Mouse (Mus musculus): ENCODE measurements around the gene Pla1a. TPM values are rescaled to one million over a fixed set of nuclear protein-coding genes. Genes with fewer than 3 reads are reported as not detected.

Pla1a gene
- total RNA-seq, 2 experiments from 2014 or later, result 0.36 to 0.38 TPM

- intact Hi-C loops (cut with DNase I), result no loop called here
- DNase-seq, result no peak
Observed at GRCm38 (mm10) chr16:38392126-38392894, 40.6 kb downstream of the Pla1a start.

GRCm38 (mm10) chr16:38390322-38390721 is 42.6 kb downstream of the Pla1a start:
- intact Hi-C loops (cut with DNase I), result no loop called here
- DNase-seq, result no peak

- intact Hi-C loops (cut with DNase I), result no loop called here
- DNase-seq, result no peak
Observed at GRCm38 (mm10) chr16:38389284-38389893, 43.6 kb downstream of the Pla1a start.

GRCm38 (mm10) chr16:38388757-38389156 is 44.2 kb downstream of the Pla1a start:
- DNase-seq, result no peak
- intact Hi-C loops (cut with DNase I), result no loop called here

GRCm38 (mm10) chr16:38387389-38387788 is 45.6 kb downstream of the Pla1a start:
- DNase-seq, result no peak
- intact Hi-C loops (cut with DNase I), result no loop called here

GRCm38 (mm10) chr16:38385700-38386099 is 47.2 kb downstream of the Pla1a start:
- intact Hi-C loops (cut with DNase I), result no loop called here
- DNase-seq, result no peak

GRCm38 (mm10) chr16:38385184-38385634 is 47.7 kb downstream of the Pla1a start:
- no peak for DNase-seq
- intact Hi-C loops (cut with DNase I), result no loop called here

GRCm38 (mm10) chr16:38383683-38384082 is 49.3 kb downstream of the Pla1a start:
- intact Hi-C loops (cut with DNase I), result no loop called here
- DNase-seq, result no peak

- DNase-seq, result no peak
- intact Hi-C loops (cut with DNase I), result no loop called here
Observed at GRCm38 (mm10) chr16:38379926-38380325, 53.0 kb downstream of the Pla1a start.

- no peak for DNase-seq
- intact Hi-C loops (cut with DNase I), result no loop called here
Observed at GRCm38 (mm10) chr16:38379493-38379892, 53.5 kb downstream of the Pla1a start.

GRCm38 (mm10) chr16:38379088-38379487 is 53.9 kb downstream of the Pla1a start:
- intact Hi-C loops (cut with DNase I), result no loop called here
- DNase-seq, result no peak

GRCm38 (mm10) chr16:38378591-38378990 is 54.4 kb downstream of the Pla1a start:
- no peak for DNase-seq
- intact Hi-C loops (cut with DNase I), result no loop called here

GRCm38 (mm10) chr16:38377546-38377945 is 55.4 kb downstream of the Pla1a start:
- no peak for DNase-seq
- intact Hi-C loops (cut with DNase I), result no loop called here

- intact Hi-C loops (cut with DNase I), result no loop called here
- no peak for DNase-seq
Observed at GRCm38 (mm10) chr16:38376841-38377249, 56.1 kb downstream of the Pla1a start.

- DNase-seq, result peak; percentile 58
- intact Hi-C loops (cut with DNase I), result no loop called here
Observed at GRCm38 (mm10) chr16:38376163-38376840, 56.6 kb downstream of the Pla1a start.

- intact Hi-C loops (cut with DNase I), result no loop called here
- no peak for DNase-seq
Observed at GRCm38 (mm10) chr16:38375182-38375581, 57.8 kb downstream of the Pla1a start.

- DNase-seq, result no peak
- intact Hi-C loops (cut with DNase I), result no loop called here
Observed at GRCm38 (mm10) chr16:38374379-38375140, 58.4 kb downstream of the Pla1a start.

- DNase-seq, result no peak
- intact Hi-C loops (cut with DNase I), result no loop called here
Observed at GRCm38 (mm10) chr16:38373941-38374340, 59.0 kb downstream of the Pla1a start.

GRCm38 (mm10) chr16:38373439-38373838 is 59.5 kb downstream of the Pla1a start:
- DNase-seq, result no peak
- intact Hi-C loops (cut with DNase I), result no loop called here

- no peak for DNase-seq
- intact Hi-C loops (cut with DNase I), result no loop called here
Observed at GRCm38 (mm10) chr16:38372876-38373275, 60.1 kb downstream of the Pla1a start.

GRCm38 (mm10) chr16:38371705-38372296 is 61.1 kb downstream of the Pla1a start:
- DNase-seq, result no peak
- intact Hi-C loops (cut with DNase I), result no loop called here
